Mouse (Mus musculus): ENCODE results near the gene Nxph3. TPM values are rescaled to one million over a fixed set of nuclear protein-coding genes. Genes with fewer than 3 reads are reported as not detected.
"Not testable (repeated sequence)": the region's sequence is repeated elsewhere in the genome, so short reads cannot be mapped to it uniquely, and the experiment has no call there.

The Nxph3 gene
- polyA plus RNA-seq, 1 experiment from 2014 or later: 2.6 TPM

- Histone ChIP-seq H3K9me3 (no peaks in the 10 kb centered on the region), H3K4me2 (no peak overlapping the region), H3K4me3 (replicated peaks) (no peak overlapping the region), H3K36me3 (0 out of 2 replicates have a peak, but pooled peaks cover 3% of the 10 kb centered on the region), H3K27me3 (peaks cover 23% of the 10 kb centered on the region), H3K9ac (replicated peaks) (no peak overlapping the region), H3K27ac (no peak overlapping the region), H3K4me1 (replicated peaks) (peaks cover 16% of the 10 kb centered on the region)
- 52% methylated on average over 12 of the region's 12 CpGs for WGBS
- ATAC-seq (ENCODE audit: insufficient number of reproducible peaks, insufficient read depth, low FRiP score, low TSS enrichment, low read depth): no peak
Observed at GRCm38 (mm10) chr11:95507041-95507716, 7.2 kb downstream of the Nxph3 start.

- Histone ChIP-seq H3K9me3 (no peaks in the 10 kb centered on the region), H3K4me1 (replicated peaks) (peaks cover 16% of the 10 kb centered on the region), H3K27me3 (peaks cover 8% of the 10 kb centered on the region; the same call in 1 of the 2 replicates), H3K4me2 (no peak overlapping the region), H3K4me3 (replicated peaks) (no peak overlapping the region), H3K9ac (replicated peaks) (no peak overlapping the region), H3K27ac (no peak overlapping the region), H3K36me3 (0 out of 2 replicates have a peak, but pooled peaks cover 2% of the 10 kb centered on the region)
- 60% methylated on average over 6 of the region's 6 CpGs for WGBS
- ATAC-seq (ENCODE audit: insufficient number of reproducible peaks, insufficient read depth, low FRiP score, low TSS enrichment, low read depth): no peak
Observed at GRCm38 (mm10) chr11:95504271-95504731, 10.1 kb downstream of the Nxph3 start.

- no peak for ATAC-seq (ENCODE audit: insufficient number of reproducible peaks, insufficient read depth, low FRiP score, low TSS enrichment, low read depth)
- WGBS: 57% methylated on average over 10 of the region's 10 CpGs
- no peak overlapping the region for H3K9ac ChIP-seq (replicated peaks)
- H3K9me3 ChIP-seq: no peaks in the 10 kb centered on the region
- H3K27me3 ChIP-seq: peaks cover 8% of the 10 kb centered on the region; the same call in 1 of the 2 replicates
- 0 out of 2 replicates have a peak, but pooled peaks cover 5% of the 10 kb centered on the region for H3K36me3 ChIP-seq
- H3K4me1 ChIP-seq (replicated peaks): peaks cover 15% of the 10 kb centered on the region
- H3K4me2 ChIP-seq: no peak overlapping the region
- no peak overlapping the region for H3K27ac ChIP-seq
- H3K4me3 ChIP-seq (replicated peaks): no peak overlapping the region
Observed at GRCm38 (mm10) chr11:95503581-95504180, 10.7 kb downstream of the Nxph3 start.

- WGBS: 80% methylated on average over 8 of the region's 8 CpGs
- peaks cover 15% of the 10 kb centered on the region for H3K36me3 ChIP-seq
- H3K9ac ChIP-seq (replicated peaks); H3K4me3 ChIP-seq (replicated peaks); H3K9me3 ChIP-seq; H3K27me3 ChIP-seq; H3K4me1 ChIP-seq (replicated peaks); ATAC-seq (ENCODE audit: insufficient number of reproducible peaks, insufficient read depth, low FRiP score, low TSS enrichment, low read depth); H3K27ac ChIP-seq; H3K4me2 ChIP-seq: not testable (repeated sequence)
Observed at GRCm38 (mm10) chr11:95501826-95502225, 12.5 kb downstream of the Nxph3 start.

- 62% methylated on average over 3 of the region's 3 CpGs for WGBS
- no peaks in the 10 kb centered on the region for H3K27me3 ChIP-seq
Observed at GRCm38 (mm10) chr11:95500836-95501235, 13.5 kb downstream of the Nxph3 start.

GRCm38 (mm10) chr11:95500412-95500811 lies 14.0 kb downstream of the Nxph3 start:
- H3K9me3 ChIP-seq: no peaks in the 10 kb centered on the region
- WGBS: 56% methylated on average over 4 of the region's 4 CpGs
- peaks cover 9% of the 10 kb centered on the region for H3K4me1 ChIP-seq (replicated peaks)
- no peaks in the 10 kb centered on the region for H3K27me3 ChIP-seq
- no peak overlapping the region for H3K27ac ChIP-seq
- H3K4me3 ChIP-seq (replicated peaks): no peak overlapping the region
- H3K4me2 ChIP-seq: no peak overlapping the region
- ATAC-seq (ENCODE audit: insufficient number of reproducible peaks, insufficient read depth, low FRiP score, low TSS enrichment, low read depth): no peak
- H3K36me3 ChIP-seq: peaks cover 23% of the 10 kb centered on the region
- no peak overlapping the region for H3K9ac ChIP-seq (replicated peaks)

More at GRCm38 (mm10) chr11:95500836-95501235, 13.5 kb downstream of the Nxph3 start:
- H3K9ac ChIP-seq (replicated peaks): no peak overlapping the region
- no peak overlapping the region for H3K4me3 ChIP-seq (replicated peaks)
- no peak overlapping the region for H3K4me2 ChIP-seq
- H3K27ac ChIP-seq: no peak overlapping the region
- peaks cover 9% of the 10 kb centered on the region for H3K4me1 ChIP-seq (replicated peaks)
- ATAC-seq (ENCODE audit: insufficient number of reproducible peaks, insufficient read depth, low FRiP score, low TSS enrichment, low read depth): no peak
- H3K36me3 ChIP-seq: peaks cover 19% of the 10 kb centered on the region
- no peaks in the 10 kb centered on the region for H3K9me3 ChIP-seq

- Histone ChIP-seq H3K36me3 (peaks cover 48% of the 10 kb centered on the region), H3K4me1 (replicated peaks) (no peaks in the 10 kb centered on the region), H3K9ac (replicated peaks) (no peak overlapping the region), H3K4me3 (replicated peaks) (no peak overlapping the region), H3K27ac (no peak overlapping the region), H3K4me2 (no peak overlapping the region), H3K27me3 (no peaks in the 10 kb centered on the region), H3K9me3 (no peaks in the 10 kb centered on the region)
- ATAC-seq (ENCODE audit: insufficient number of reproducible peaks, insufficient read depth, low FRiP score, low TSS enrichment, low read depth): no peak
- WGBS: 88% methylated on average over 5 of the region's 5 CpGs
Observed at GRCm38 (mm10) chr11:95497921-95498320, 16.4 kb downstream of the Nxph3 start.

GRCm38 (mm10) chr11:95495883-95496282 lies 18.5 kb downstream of the Nxph3 start:
- ATAC-seq (ENCODE audit: insufficient number of reproducible peaks, insufficient read depth, low FRiP score, low TSS enrichment, low read depth): no peak
- WGBS: 88% methylated on average over 9 of the region's 9 CpGs

GRCm38 (mm10) chr11:95494374-95494773 lies 20.0 kb downstream of the Nxph3 start:
- WGBS: 90% methylated on average over 3 of the region's 3 CpGs
- Histone ChIP-seq H3K9me3 (no peaks in the 10 kb centered on the region), H3K4me3 (replicated peaks) (no peak overlapping the region), H3K9ac (replicated peaks) (no peak overlapping the region), H3K36me3 (peaks cover 78% of the 10 kb centered on the region), H3K27ac (no peak overlapping the region), H3K4me1 (replicated peaks) (no peaks in the 10 kb centered on the region), H3K27me3 (no peaks in the 10 kb centered on the region), H3K4me2 (no peak overlapping the region)
- ATAC-seq (ENCODE audit: insufficient number of reproducible peaks, insufficient read depth, low FRiP score, low TSS enrichment, low read depth): no peak

More at GRCm38 (mm10) chr11:95495883-95496282, 18.5 kb downstream of the Nxph3 start:
- no peak overlapping the region for H3K27ac ChIP-seq
- H3K4me1 ChIP-seq (replicated peaks): no peaks in the 10 kb centered on the region
- H3K9me3 ChIP-seq: no peaks in the 10 kb centered on the region
- no peak overlapping the region for H3K9ac ChIP-seq (replicated peaks)
- no peak overlapping the region for H3K4me2 ChIP-seq
- H3K27me3 ChIP-seq: no peaks in the 10 kb centered on the region
- H3K4me3 ChIP-seq (replicated peaks): no peak overlapping the region
- peaks cover 67% of the 10 kb centered on the region for H3K36me3 ChIP-seq

- Histone ChIP-seq H3K4me2 (no peak overlapping the region), H3K4me1 (replicated peaks) (no peaks in the 10 kb centered on the region), H3K27ac (no peak overlapping the region), H3K27me3 (no peaks in the 10 kb centered on the region), H3K9me3 (no peaks in the 10 kb centered on the region), H3K36me3 (peaks cover 79% of the 10 kb centered on the region), H3K4me3 (replicated peaks) (no peak overlapping the region), H3K9ac (replicated peaks) (no peak overlapping the region)
- WGBS: 84% methylated on average over 9 of the region's 9 CpGs
- no peak for ATAC-seq (ENCODE audit: insufficient number of reproducible peaks, insufficient read depth, low FRiP score, low TSS enrichment, low read depth)
Observed at GRCm38 (mm10) chr11:95493950-95494349, 20.4 kb downstream of the Nxph3 start.

- no peak overlapping the region for H3K9ac ChIP-seq (replicated peaks)
- H3K4me1 ChIP-seq (replicated peaks): no peaks in the 10 kb centered on the region
- no peak overlapping the region for H3K27ac ChIP-seq
- no peak for ATAC-seq (ENCODE audit: insufficient number of reproducible peaks, insufficient read depth, low FRiP score, low TSS enrichment, low read depth)
- 86% methylated on average over 4 of the region's 4 CpGs for WGBS
- no peak overlapping the region for H3K4me2 ChIP-seq
- no peaks in the 10 kb centered on the region for H3K9me3 ChIP-seq
- H3K4me3 ChIP-seq (replicated peaks): no peak overlapping the region
- H3K36me3 ChIP-seq: peaks cover 85% of the 10 kb centered on the region
- no peaks in the 10 kb centered on the region for H3K27me3 ChIP-seq
Observed at GRCm38 (mm10) chr11:95493010-95493409, 21.4 kb downstream of the Nxph3 start.

Measured in limb, embryonic 12.5 days (tissue).